Mouse (Mus musculus): ENCODE measurements around the gene Zdhhc15. TPM values are rescaled to one million over a fixed set of nuclear protein-coding genes. Genes with fewer than 3 reads are reported as not detected.

Gene Zdhhc15
- total and polyA plus RNA-seq, 2 experiments from 2014 or later, result 1.7 to 2.4 TPM

- Histone ChIP-seq H3K9me3 (replicated peaks; ENCODE audit: control insufficient read depth, low read length) (no peaks in the 10 kb centered on the region), H3K4me2 (ENCODE audit: low read depth, low read length) (no peak overlapping the region), H3K27me3 (ENCODE audit: control insufficient read depth, insufficient read depth, low read length) (no peaks in the 10 kb centered on the region), H3K36me3 (replicated peaks; ENCODE audit: control insufficient read depth, insufficient read depth, low read length) (no peaks in the 10 kb centered on the region), H3K4me3 (ENCODE audit: low read depth, low read length) (no peak overlapping the region), H3K4me1 (ENCODE audit: control insufficient read depth, insufficient read depth) (no peaks in the 10 kb centered on the region), H3K9ac (replicated peaks; ENCODE audit: low read depth, low read length) (no peak overlapping the region), H3K27ac (ENCODE audit: low read depth) (no peak overlapping the region)
- TF ChIP-seq EP300 (IDR thresholded peaks at IDR 0.05; ENCODE audit: low read depth) (no peak), CTCF (IDR thresholded peaks at IDR 0.05; ENCODE audit: low read depth) (no peak)
- DNase-seq (ENCODE audit: low spot score) (no peak), ATAC-seq (ENCODE audit: insufficient read depth, low read depth) (no peak)
- WGBS, result 62% methylated on average over 4 of the region's 4 CpGs
Measured at GRCm38 (mm10) chrX:104489626-104490355, 181.1 kb downstream of the Zdhhc15 start.

- no peak for TF ChIP-seq CTCF (IDR thresholded peaks at IDR 0.05; ENCODE audit: low read depth)
- TF ChIP-seq EP300 (IDR thresholded peaks at IDR 0.05; ENCODE audit: low read depth), result no peak
- Histone ChIP-seq H3K4me3 (ENCODE audit: low read depth, low read length) (no peak overlapping the region), H3K4me2 (ENCODE audit: low read depth, low read length) (no peak overlapping the region), H3K27ac (ENCODE audit: low read depth) (no peak overlapping the region), H3K4me1 (ENCODE audit: control insufficient read depth, insufficient read depth) (no peaks in the 10 kb centered on the region), H3K9ac (replicated peaks; ENCODE audit: low read depth, low read length) (no peak overlapping the region), H3K36me3 (replicated peaks; ENCODE audit: control insufficient read depth, insufficient read depth, low read length) (no peaks in the 10 kb centered on the region), H3K9me3 (replicated peaks; ENCODE audit: control insufficient read depth, low read length) (no peaks in the 10 kb centered on the region), H3K27me3 (ENCODE audit: control insufficient read depth, insufficient read depth, low read length) (no peaks in the 10 kb centered on the region)
- 69% methylated on average over 4 of the region's 4 CpGs for WGBS
- no peak for ATAC-seq (ENCODE audit: insufficient read depth, low read depth)
- DNase-seq (ENCODE audit: low spot score), result no peak
Measured at GRCm38 (mm10) chrX:104488870-104489467, 181.9 kb downstream of the Zdhhc15 start.

GRCm38 (mm10) chrX:104488036-104488435 is 182.8 kb downstream of the Zdhhc15 start:
- H3K27me3 ChIP-seq (ENCODE audit: control insufficient read depth, insufficient read depth, low read length), result no peaks in the 10 kb centered on the region
- no peak overlapping the region for H3K4me3 ChIP-seq (ENCODE audit: low read depth, low read length)
- no peaks in the 10 kb centered on the region for H3K4me1 ChIP-seq (ENCODE audit: control insufficient read depth, insufficient read depth)
- H3K9ac ChIP-seq (replicated peaks; ENCODE audit: low read depth, low read length), result no peak overlapping the region
- no peak overlapping the region for H3K4me2 ChIP-seq (ENCODE audit: low read depth, low read length)
- TF ChIP-seq EP300 (IDR thresholded peaks at IDR 0.05; ENCODE audit: low read depth) (no peak), CTCF (IDR thresholded peaks at IDR 0.05; ENCODE audit: low read depth) (no peak)
- no peak for DNase-seq (ENCODE audit: low spot score)
- no peaks in the 10 kb centered on the region for H3K36me3 ChIP-seq (replicated peaks; ENCODE audit: control insufficient read depth, insufficient read depth, low read length)
- no peak overlapping the region for H3K27ac ChIP-seq (ENCODE audit: low read depth)
- no peaks in the 10 kb centered on the region for H3K9me3 ChIP-seq (replicated peaks; ENCODE audit: control insufficient read depth, low read length)
- WGBS, result 60% methylated on average over 3 of the region's 3 CpGs
- no peak for ATAC-seq (ENCODE audit: insufficient read depth, low read depth)

Other genes starting within 250 kb of the Zdhhc15 start
- gene Uprt, start 188.2 kb downstream of the Zdhhc15 start, total RNA-seq (2014; rRNA removed; ENCODE audit: low replicate concordance), result 7.6 and 8.5 TPM in 2 replicates
- 0.37 and 0.48 TPM in 2 replicates for gene Uprt, start 188.2 kb downstream of the Zdhhc15 start, polyA plus RNA-seq (2015; fragmentation: Nextera tagmentation; extraction: Ambion mirVana)
- 0.12 and 1.2 TPM in 2 replicates for gene Magee2, start 186.2 kb upstream of the Zdhhc15 start, total RNA-seq (2014; rRNA removed; ENCODE audit: low replicate concordance)
- 0.40 and 0.46 TPM in 2 replicates for gene Magee2, start 186.2 kb upstream of the Zdhhc15 start, polyA plus RNA-seq (2015; fragmentation: Nextera tagmentation; extraction: Ambion mirVana)